Mouse (Mus musculus): Measurements from ENCODE around the gene Tmod1. TPM values are rescaled to one million over a fixed set of nuclear protein-coding genes. Genes with fewer than 3 reads are reported as not detected.
A peak's percentile ranks its signal among the peaks of the same experiment; 100 is the strongest.

Tmod1 gene
- polyA plus RNA-seq, 1 experiment, result not detected

DNA sequence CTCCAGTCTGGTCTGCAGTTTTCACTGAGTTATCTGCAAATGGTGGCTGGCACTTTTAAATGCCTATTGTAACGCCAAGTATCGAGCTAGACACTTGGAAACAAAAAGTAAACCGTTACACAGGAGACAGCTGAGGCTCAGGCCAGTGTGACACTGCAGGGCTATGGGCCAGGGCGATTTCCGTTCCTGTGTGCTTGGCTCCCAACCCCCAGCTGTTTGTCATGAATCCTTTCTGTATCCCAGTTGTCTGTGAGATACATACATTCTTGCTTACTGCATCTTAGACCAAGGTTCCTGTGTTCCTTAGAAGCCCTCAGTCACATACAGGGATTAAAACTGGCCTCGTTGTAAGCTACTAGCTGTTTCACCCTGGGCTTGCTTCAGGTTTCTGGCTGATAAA, 10.5 kb upstream of the Tmod1 start:
- 64% methylated on average over 6 of the region's 6 CpGs for WGBS
- no peak overlapping the region for H3K4me3 ChIP-seq (ENCODE audit: insufficient read depth, low read depth, low read length)
- TF ChIP-seq POLR2A (IDR thresholded peaks at IDR 0.05; ENCODE audit: insufficient read depth, low read depth, low read length) (no peak), CTCF (IDR thresholded peaks at IDR 0.05; ENCODE audit: insufficient read depth, low read depth, low read length) (no peak)
- H3K27ac ChIP-seq (ENCODE audit: insufficient read depth, low read depth, low read length), result no peak overlapping the region
- no peaks in the 10 kb centered on the region for H3K4me1 ChIP-seq (ENCODE audit: control insufficient read depth, insufficient read depth, low read length)

DNA sequence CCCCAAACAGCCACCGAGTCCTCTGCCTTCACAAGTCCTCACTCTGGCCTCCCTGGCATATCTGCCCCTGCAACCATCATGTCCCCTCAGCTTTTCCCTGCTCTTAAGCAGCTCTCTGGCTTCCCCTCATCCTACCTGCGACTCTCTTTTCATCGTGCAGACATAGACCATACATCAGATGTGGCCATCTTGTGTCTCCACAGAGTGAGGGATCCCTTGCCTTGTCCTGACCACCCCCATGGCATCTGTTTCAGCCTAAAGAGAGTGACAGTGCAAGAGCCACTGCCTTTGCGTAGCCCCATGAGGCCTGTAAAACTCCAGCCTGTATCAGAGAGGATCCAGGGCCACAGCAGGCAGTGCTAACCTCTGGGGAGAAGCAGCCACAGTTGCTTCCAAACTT, 10.0 kb upstream of the Tmod1 start:
- Histone ChIP-seq H3K27ac (ENCODE audit: insufficient read depth, low read depth, low read length) (no peak overlapping the region), H3K4me3 (ENCODE audit: insufficient read depth, low read depth, low read length) (no peak overlapping the region), H3K4me1 (ENCODE audit: control insufficient read depth, insufficient read depth, low read length) (no peaks in the 10 kb centered on the region)
- no peak for TF ChIP-seq POLR2A (IDR thresholded peaks at IDR 0.05; ENCODE audit: insufficient read depth, low read depth, low read length)
- no peak for TF ChIP-seq CTCF (IDR thresholded peaks at IDR 0.05; ENCODE audit: insufficient read depth, low read depth, low read length)
- WGBS, result 90% methylated on average over 4 of the region's 4 CpGs

GRCm38 (mm10) chr4:46029552-46029951, 9.2 kb upstream of the Tmod1 start:
- no peak overlapping the region for H3K4me3 ChIP-seq (ENCODE audit: insufficient read depth, low read depth, low read length)
- H3K4me1 ChIP-seq (ENCODE audit: control insufficient read depth, insufficient read depth, low read length), result no peaks in the 10 kb centered on the region
- TF ChIP-seq CTCF (IDR thresholded peaks at IDR 0.05; ENCODE audit: insufficient read depth, low read depth, low read length), result no peak
- TF ChIP-seq POLR2A (IDR thresholded peaks at IDR 0.05; ENCODE audit: insufficient read depth, low read depth, low read length), result no peak
- 52% methylated on average over 9 of the region's 9 CpGs for WGBS
- H3K27ac ChIP-seq (ENCODE audit: insufficient read depth, low read depth, low read length), result no peak overlapping the region

GRCm38 (mm10) chr4:46032448-46032847, 6.3 kb upstream of the Tmod1 start:
- TF ChIP-seq POLR2A (IDR thresholded peaks at IDR 0.05; ENCODE audit: insufficient read depth, low read depth, low read length) (no peak), CTCF (IDR thresholded peaks at IDR 0.05; ENCODE audit: insufficient read depth, low read depth, low read length) (no peak)
- H3K27ac ChIP-seq (ENCODE audit: insufficient read depth, low read depth, low read length), result no peak overlapping the region
- H3K4me3 ChIP-seq (ENCODE audit: insufficient read depth, low read depth, low read length), result no peak overlapping the region
- H3K4me1 ChIP-seq (ENCODE audit: control insufficient read depth, insufficient read depth, low read length), result no peaks in the 10 kb centered on the region
- 78% methylated on average over 9 of the region's 9 CpGs for WGBS

GRCm38 (mm10) chr4:46033197-46033596, 5.5 kb upstream of the Tmod1 start:
- Histone ChIP-seq H3K27ac (ENCODE audit: insufficient read depth, low read depth, low read length) (no peak overlapping the region), H3K4me3 (ENCODE audit: insufficient read depth, low read depth, low read length) (no peak overlapping the region), H3K4me1 (ENCODE audit: control insufficient read depth, insufficient read depth, low read length) (no peaks in the 10 kb centered on the region)
- no peak for TF ChIP-seq POLR2A (IDR thresholded peaks at IDR 0.05; ENCODE audit: insufficient read depth, low read depth, low read length)
- no peak for TF ChIP-seq CTCF (IDR thresholded peaks at IDR 0.05; ENCODE audit: insufficient read depth, low read depth, low read length)
- 93% methylated on average over 2 of the region's 2 CpGs for WGBS

GRCm38 (mm10) chr4:46038591-46038891, 194 bp upstream of the Tmod1 start:
- WGBS, result 3% methylated on average over 12 of the region's 12 CpGs
- TF ChIP-seq POLR2A (IDR thresholded peaks at IDR 0.05; ENCODE audit: insufficient read depth, low read depth, low read length) (no peak), CTCF (IDR thresholded peaks at IDR 0.05; ENCODE audit: insufficient read depth, low read depth, low read length) (no peak)
- Histone ChIP-seq H3K4me3 (ENCODE audit: insufficient read depth, low read depth, low read length) (peak overlapping the region; percentile 80), H3K27ac (ENCODE audit: insufficient read depth, low read depth, low read length) (peak overlapping the region; percentile 99), H3K4me1 (ENCODE audit: control insufficient read depth, insufficient read depth, low read length) (peaks cover 30% of the 10 kb centered on the region)

DNA sequence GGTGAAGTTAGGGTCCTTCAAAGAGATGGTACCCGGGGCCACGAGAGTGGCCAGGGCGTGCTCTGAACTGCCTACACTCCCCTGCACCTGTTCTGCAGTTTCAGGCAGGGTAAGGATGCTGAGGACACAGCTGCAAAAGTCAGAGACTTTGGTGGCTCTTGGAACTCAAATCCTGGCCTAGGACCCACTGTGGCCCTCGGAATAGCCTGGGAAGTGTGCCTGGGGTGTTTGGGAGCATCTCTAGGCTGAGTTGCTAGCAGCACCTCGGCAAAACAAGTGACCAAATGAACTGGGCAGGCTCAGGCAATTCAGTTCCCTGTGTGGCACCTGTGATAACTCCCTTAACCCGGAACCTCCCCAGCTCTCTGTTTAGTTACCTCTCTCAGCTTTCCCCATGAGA, 1.2 kb downstream of the Tmod1 start:
- 17% methylated on average over 6 of the region's 6 CpGs for WGBS
- peak overlapping the region; percentile 80 for H3K4me3 ChIP-seq (ENCODE audit: insufficient read depth, low read depth, low read length)
- TF ChIP-seq CTCF (IDR thresholded peaks at IDR 0.05; ENCODE audit: insufficient read depth, low read depth, low read length), result no peak
- TF ChIP-seq POLR2A (IDR thresholded peaks at IDR 0.05; ENCODE audit: insufficient read depth, low read depth, low read length), result no peak
- H3K4me1 ChIP-seq (ENCODE audit: control insufficient read depth, insufficient read depth, low read length), result peaks cover 33% of the 10 kb centered on the region
- H3K27ac ChIP-seq (ENCODE audit: insufficient read depth, low read depth, low read length), result peak overlapping the region; percentile 97

GRCm38 (mm10) chr4:46040594-46041192, 2.0 kb downstream of the Tmod1 start:
- Histone ChIP-seq H3K27ac (ENCODE audit: insufficient read depth, low read depth, low read length) (peak overlapping the region; percentile 97), H3K4me1 (ENCODE audit: control insufficient read depth, insufficient read depth, low read length) (peaks cover 36% of the 10 kb centered on the region), H3K4me3 (ENCODE audit: insufficient read depth, low read depth, low read length) (peak overlapping the region; percentile 80)
- 16% methylated on average over 9 of the region's 9 CpGs for WGBS
- peak; percentile 50; the same call in 1 of the 2 replicates for TF ChIP-seq CTCF (IDR thresholded peaks at IDR 0.05; ENCODE audit: insufficient read depth, low read depth, low read length)
- TF ChIP-seq POLR2A (IDR thresholded peaks at IDR 0.05; ENCODE audit: insufficient read depth, low read depth, low read length), result no peak

GRCm38 (mm10) chr4:46041761-46042504, 3.2 kb downstream of the Tmod1 start:
- no peak for TF ChIP-seq CTCF (IDR thresholded peaks at IDR 0.05; ENCODE audit: insufficient read depth, low read depth, low read length)
- no peak for TF ChIP-seq POLR2A (IDR thresholded peaks at IDR 0.05; ENCODE audit: insufficient read depth, low read depth, low read length)
- peak overlapping the region; percentile 97 for H3K27ac ChIP-seq (ENCODE audit: insufficient read depth, low read depth, low read length)
- 49% methylated on average over 7 of the region's 7 CpGs for WGBS
- peaks cover 43% of the 10 kb centered on the region for H3K4me1 ChIP-seq (ENCODE audit: control insufficient read depth, insufficient read depth, low read length)
- peak overlapping the region; percentile 80 for H3K4me3 ChIP-seq (ENCODE audit: insufficient read depth, low read depth, low read length)
